Mouse (Mus musculus) liver, embryonic 14.5 days (tissue): ENCODE measurements around the gene Stard9.

Experiments used
- CTCF ChIP-seq: IDR thresholded peaks from 2 replicates; pipeline ENCODE4 v1.5.1; 2016; ENCODE audit warnings: antibody characterized with exemption, low read depth, control low read depth
- EP300 ChIP-seq: IDR thresholded peaks from 2 replicates; pipeline ENCODE4 v1.6.1; 2016; ENCODE audit warnings: antibody characterized with exemption, low read depth

- TF ChIP-seq CTCF: no peak
- TF ChIP-seq EP300: no peak
Observed at GRCm38 (mm10) chr2:120713441-120713840, 84.5 kb downstream of the Stard9 start.
